Mouse (Mus musculus) adrenal gland, adult 2 months (tissue): Measurements from ENCODE around the gene Emid1. TPM values are rescaled to one million over a fixed set of nuclear protein-coding genes. Genes with fewer than 3 reads are reported as not detected.

Source experiments
- DNase-seq: peaks from one replicate; pipeline ENCODE4 v3.0.0; 2021
- long read RNA-seq: library from polyadenylated mRNA; stranded (forward); transcript quantifications from one replicate; pipeline ENCODE4 v2.0.0, GENCODE M21; 2021
- polyA plus RNA-seq: library from polyadenylated mRNA; depleted of rRNA; stranded (reverse); fragments of >200 nt; gene quantifications from 2 replicates; pipeline ENCODE4 v1.2.3, GENCODE M21; 2012; rRNA removed
- total RNA-seq, 2 experiments: library from RNA; stranded (reverse); gene quantifications; 2 replicates each; pipeline ENCODE4 v1.2.3; 2021

Emid1 gene
- total RNA-seq (1 to 10 TPM; 3.1 to 4.6 TPM), polyA plus RNA-seq (20.1 and 22.9 TPM in 2 replicates)
- long read RNA-seq, transcript Emid1-201 (15 exons, 1,947 nt) = major isoform, 5 of 7 reads
- long read RNA-seq, partial matches to known transcripts = 0 of 7 reads
- long read RNA-seq, other reads (novel, unspliced or antisense) = 2 of 7 reads

- no peak for DNase-seq
Observed at GRCm38 (mm10) chr11:5151680-5152337, at the start of gene Emid1. Gene Emid1 (minus strand): TSS chr11:5152257.

- DNase-seq = no peak
Observed at GRCm38 (mm10) chr11:5199879-5200278, 47.8 kb upstream of the Emid1 start.

- no peak for DNase-seq
Observed at GRCm38 (mm10) chr11:5197068-5197467, 45.0 kb upstream of the Emid1 start.

GRCm38 (mm10) chr11:5196583-5196982 is 44.5 kb upstream of the Emid1 start:
- DNase-seq = no peak

GRCm38 (mm10) chr11:5193576-5193881 is 41.5 kb upstream of the Emid1 start:
- DNase-seq = no peak

- DNase-seq = no peak
Observed at GRCm38 (mm10) chr11:5192840-5193575, 41.0 kb upstream of the Emid1 start.

- no peak for DNase-seq
Observed at GRCm38 (mm10) chr11:5192084-5192516, 40.0 kb upstream of the Emid1 start.

GRCm38 (mm10) chr11:5189239-5189933 is 37.3 kb upstream of the Emid1 start:
- DNase-seq = no peak

GRCm38 (mm10) chr11:5188170-5188569 is 36.1 kb upstream of the Emid1 start:
- peak; percentile 64 for DNase-seq

GRCm38 (mm10) chr11:5184832-5185231 is 32.8 kb upstream of the Emid1 start:
- DNase-seq = no peak

- DNase-seq = no peak
Observed at GRCm38 (mm10) chr11:5184250-5184649, 32.2 kb upstream of the Emid1 start.

GRCm38 (mm10) chr11:5182870-5183269 is 30.8 kb upstream of the Emid1 start:
- DNase-seq = no peak

GRCm38 (mm10) chr11:5181850-5182404 is 29.9 kb upstream of the Emid1 start:
- peak; percentile 78 for DNase-seq

GRCm38 (mm10) chr11:5179391-5179790 is 27.3 kb upstream of the Emid1 start:
- no peak for DNase-seq

GRCm38 (mm10) chr11:5177171-5177570 is 25.1 kb upstream of the Emid1 start:
- peak; percentile 27 for DNase-seq

- DNase-seq = no peak
Observed at GRCm38 (mm10) chr11:5176685-5177084, 24.6 kb upstream of the Emid1 start.

- no peak for DNase-seq
Observed at GRCm38 (mm10) chr11:5175866-5176265, 23.8 kb upstream of the Emid1 start.

GRCm38 (mm10) chr11:5175141-5175540 is 23.1 kb upstream of the Emid1 start:
- DNase-seq = no peak

GRCm38 (mm10) chr11:5172861-5173260 is 20.8 kb upstream of the Emid1 start:
- no peak for DNase-seq

- DNase-seq = no peak
Observed at GRCm38 (mm10) chr11:5167311-5167710, 15.3 kb upstream of the Emid1 start.

GRCm38 (mm10) chr11:5165471-5165916 is 13.4 kb upstream of the Emid1 start:
- no peak for DNase-seq

- DNase-seq = no peak
Observed at GRCm38 (mm10) chr11:5164310-5164709, 12.3 kb upstream of the Emid1 start.
